23 mouse cellular contexts compared by ENCODE assay signal in genomic region chr16:75975682-75976332, GRCm38 (mm10). TPM values are rescaled to one million over a fixed set of nuclear protein-coding genes. Genes with fewer than 3 reads are reported as not detected.
DNase-seq lines count a peak whose midpoint lies in the region; ATAC-seq and TF ChIP-seq lines count a peak whose summit lies in the region.
"Had no signal": no experiment of that assay in that cellular context is flagged by ENCODE, and none has a peak within 500 bp of the region (broad histone marks: within the 10 kb centered on the region; RNA-seq: fewer than 3 reads in every experiment).

No protein-coding gene starts in this region.

- 74% methylated on average over 11 of the region's 11 CpGs for WGBS in hindbrain, embryonic 13.5 days
- 74% methylated on average over 11 of the region's 11 CpGs for WGBS in hindbrain, postnatal 0 days
- WGBS in kidney, embryonic 16.5 days: 29% methylated on average over 11 of the region's 11 CpGs
- WGBS in forebrain, embryonic 15.5 days: 77% methylated on average over 11 of the region's 11 CpGs

- H3K4me2 ChIP-seq in hindbrain, embryonic 13.5 days: no peak overlapping the region
- no peak overlapping the region for H3K4me2 ChIP-seq in hindbrain, postnatal 0 days (ENCODE audit: low read depth, low read length)
- no peak overlapping the region for H3K4me2 ChIP-seq in kidney, embryonic 16.5 days (replicated peaks; ENCODE audit: low read depth, low read length)
- no peak overlapping the region for H3K4me2 ChIP-seq in forebrain, embryonic 15.5 days (replicated peaks)
- H3K4me2 ChIP-seq: embryonic facial prominence, embryonic 15.5 days; heart, embryonic 12.5 days had no signal

- no peak overlapping the region for H3K4me3 ChIP-seq in hindbrain, embryonic 13.5 days
- no peak overlapping the region for H3K4me3 ChIP-seq in hindbrain, postnatal 0 days (ENCODE audit: low read length)
- H3K4me3 ChIP-seq in kidney, embryonic 16.5 days (ENCODE audit: low read length): no peak overlapping the region
- no peak overlapping the region for H3K4me3 ChIP-seq in forebrain, embryonic 15.5 days
- H3K4me3 ChIP-seq: embryonic facial prominence, embryonic 15.5 days; erythroblast, embryonic 14.5 days; forebrain, embryonic 10.5 days; gastrocnemius, adult 2 months; heart, embryonic 12.5 days; hindbrain, embryonic 10.5 days had no signal

- H3K9ac ChIP-seq in hindbrain, embryonic 13.5 days: no peak overlapping the region
- no peak overlapping the region for H3K9ac ChIP-seq in hindbrain, postnatal 0 days (replicated peaks; ENCODE audit: low read length)
- no peak overlapping the region for H3K9ac ChIP-seq in kidney, embryonic 16.5 days (replicated peaks; ENCODE audit: low read length)
- H3K9ac ChIP-seq in forebrain, embryonic 15.5 days (replicated peaks): no peak overlapping the region
- H3K9ac ChIP-seq: embryonic facial prominence, embryonic 15.5 days; forebrain, postnatal 0 days; heart, embryonic 12.5 days had no signal

- H3K27me3 ChIP-seq in hindbrain, embryonic 13.5 days: no peaks in the 10 kb centered on the region
- no peaks in the 10 kb centered on the region for H3K27me3 ChIP-seq in hindbrain, postnatal 0 days (ENCODE audit: insufficient read depth, low read length)
- H3K27me3 ChIP-seq in kidney, embryonic 16.5 days (ENCODE audit: insufficient read depth, low read length): no peaks in the 10 kb centered on the region
- H3K27me3 ChIP-seq in forebrain, embryonic 15.5 days: no peaks in the 10 kb centered on the region
- H3K27me3 ChIP-seq: CH12.LX; embryonic facial prominence, embryonic 15.5 days; heart, embryonic 12.5 days; Patski had no signal

- no peaks in the 10 kb centered on the region for H3K36me3 ChIP-seq in hindbrain, embryonic 13.5 days
- H3K36me3 ChIP-seq in hindbrain, postnatal 0 days (ENCODE audit: insufficient read depth, low read length): no peaks in the 10 kb centered on the region
- H3K36me3 ChIP-seq in kidney, embryonic 16.5 days (ENCODE audit: insufficient read depth, low read length): no peaks in the 10 kb centered on the region
- no peaks in the 10 kb centered on the region for H3K36me3 ChIP-seq in forebrain, embryonic 15.5 days
- H3K36me3 ChIP-seq: embryonic facial prominence, embryonic 15.5 days; forebrain, embryonic 10.5 days; heart, embryonic 12.5 days; hindbrain, embryonic 10.5 days had no signal

- H3K4me1 ChIP-seq in hindbrain, embryonic 13.5 days (replicated peaks): no peaks in the 10 kb centered on the region
- H3K4me1 ChIP-seq in hindbrain, postnatal 0 days (ENCODE audit: insufficient read depth, low read length): no peaks in the 10 kb centered on the region
- no peaks in the 10 kb centered on the region for H3K4me1 ChIP-seq in kidney, embryonic 16.5 days (ENCODE audit: insufficient read depth, low read length)
- 0 out of 2 replicates have a peak, but pooled peaks cover 2% of the 10 kb centered on the region for H3K4me1 ChIP-seq in forebrain, embryonic 15.5 days
- H3K4me1 ChIP-seq: embryonic facial prominence, embryonic 15.5 days; forebrain, embryonic 10.5 days; heart, embryonic 12.5 days; hindbrain, embryonic 10.5 days had no signal

- 0 out of 2 replicates have a peak, but pooled peaks have one; percentile 52 for ATAC-seq in hindbrain, embryonic 13.5 days (ENCODE audit: low FRiP score)
- no peak for ATAC-seq in hindbrain, postnatal 0 days
- ATAC-seq in kidney, embryonic 16.5 days (ENCODE audit: low FRiP score, low TSS enrichment): peak; percentile 94
- no peak for ATAC-seq in forebrain, embryonic 15.5 days (replicated peaks)
- ATAC-seq: activated CD4-positive, CD25-positive, alpha-beta regulatory T cell, adult 4 months; forebrain, postnatal 0 days; inflammation-experienced regulatory T-cells, adult 6 months; Patski had no signal

- no peaks in the 10 kb centered on the region for H3K9me3 ChIP-seq in hindbrain, embryonic 13.5 days
- H3K9me3 ChIP-seq in hindbrain, postnatal 0 days (ENCODE audit: low read length): no peaks in the 10 kb centered on the region
- H3K9me3 ChIP-seq in kidney, embryonic 16.5 days (ENCODE audit: low read length): no peaks in the 10 kb centered on the region
- H3K9me3 ChIP-seq in forebrain, embryonic 15.5 days: no peaks in the 10 kb centered on the region
- H3K9me3 ChIP-seq: embryonic facial prominence, embryonic 15.5 days; forebrain, embryonic 10.5 days; heart, embryonic 12.5 days; hindbrain, embryonic 10.5 days had no signal

- DNase-seq in hindbrain, postnatal 0 days (ENCODE audit: low spot score): no peak
- no peak for DNase-seq in kidney, adult 11 months
- DNase-seq in retina, postnatal 1 day: peak; percentile 52
- no peak for DNase-seq in retina, embryonic 14.5 days (ENCODE audit: low spot score)
- DNase-seq: adrenal gland, postnatal 14 days; cerebellum, adult 18-20 months; cerebellum, adult 9-11 months; cerebellum, postnatal 36 days; forebrain, postnatal 0 days; gastrocnemius, adult 2 months; gastrocnemius, postnatal 25 days had no signal

- no peak for TF ChIP-seq CTCF in hindbrain, postnatal 0 days (IDR thresholded peaks at IDR 0.05; ENCODE audit: low read depth)

- H3K27ac ChIP-seq in hindbrain, embryonic 13.5 days: no peak overlapping the region
- H3K27ac ChIP-seq in hindbrain, postnatal 0 days: no peak overlapping the region
- no peak overlapping the region for H3K27ac ChIP-seq in kidney, embryonic 16.5 days (ENCODE audit: low read length)
- H3K27ac ChIP-seq in forebrain, embryonic 15.5 days (replicated peaks): no peak overlapping the region
- H3K27ac ChIP-seq: embryonic facial prominence, embryonic 15.5 days; forebrain, embryonic 10.5 days; gastrocnemius, adult 2 months; hindbrain, embryonic 10.5 days had no signal

RNA-seq across cellular contexts. Expression of gene Samsn1, which starts 46.3 kb away (rescaled TPM):
- polyA plus RNA-seq in hindbrain, embryonic 13.5 days (2015; fragmentation: Nextera tagmentation; extraction: Ambion mirVana): 1.4 and 1.7 TPM in 2 replicates
- 0.22 and 1.6 TPM in 2 replicates for total RNA-seq in hindbrain, postnatal 0 days (2014; rRNA removed)
- polyA plus RNA-seq in hindbrain, postnatal 0 days (2015; fragmentation: Nextera tagmentation; extraction: Ambion mirVana): 1.1 and 2.1 TPM in 2 replicates
- polyA plus RNA-seq in kidney, embryonic 16.5 days (2015; fragmentation: Nextera tagmentation; extraction: Ambion mirVana): 2.9 and 4.0 TPM in 2 replicates
- polyA plus RNA-seq in forebrain, embryonic 15.5 days (2015; fragmentation: Nextera tagmentation; extraction: Ambion mirVana): 1.3 and 1.4 TPM in 2 replicates
- polyA plus RNA-seq: erythroblast, embryonic 14.5 days; Patski had no signal

Comparison
In these comparisons a context has a peak if more than half of its experiments do, and no peak if none do; other contexts are left out.
1. ATAC-seq: peak in hindbrain, embryonic 13.5 days (single experiment) and kidney, embryonic 16.5 days (single experiment); none in hindbrain, postnatal 0 days (single experiment) and forebrain, embryonic 15.5 days (single experiment).